Mouse (Mus musculus): ENCODE data around the gene Tcf3. TPM values are rescaled to one million over a fixed set of nuclear protein-coding genes. Genes with fewer than 3 reads are reported as not detected.
A peak's percentile ranks its signal among the peaks of the same experiment; 100 is the strongest.

Gene Tcf3
- total and polyA plus RNA-seq, 3 experiments = 146 to 223 (median 207) TPM

GRCm38 (mm10) chr10:80371983-80372382 is 61.5 kb downstream of the Tcf3 start:
- H3K27ac ChIP-seq (ENCODE audit: insufficient read depth, low read depth) = no peak overlapping the region
- no peak for TF ChIP-seq SMC3 (IDR thresholded peaks at IDR 0.05; ENCODE audit: low read depth, low read length)
- TF ChIP-seq GABPA (IDR thresholded peaks at IDR 0.05; ENCODE audit: insufficient replicate concordance, low read depth, low read length) = no peak
- no peak for TF ChIP-seq EP300 (IDR thresholded peaks at IDR 0.05; ENCODE audit: low read length)
- TF ChIP-seq SIN3A (IDR thresholded peaks at IDR 0.05; ENCODE audit: low read length) = no peak
- 0 out of 2 replicates have a peak, but pooled peaks have one; percentile 7 for TF ChIP-seq NRF1 (IDR thresholded peaks at IDR 0.05; ENCODE audit: low read depth, low read length)
- TF ChIP-seq IRF4 (IDR thresholded peaks at IDR 0.05; ENCODE audit: low read depth, low read length) = no peak
- TF ChIP-seq RCOR1 (conservative IDR thresholded peaks at IDR 0.05; ENCODE audit: low read depth, low read length) = 0 out of 2 replicates have a peak, but pooled peaks have one; percentile 4
- TF ChIP-seq ELF1 (IDR thresholded peaks at IDR 0.05; ENCODE audit: low read depth, low read length) = no peak
- TF ChIP-seq MYC (IDR thresholded peaks at IDR 0.05; ENCODE audit: low read depth, low read length) = no peak
- peak; percentile 79 for TF ChIP-seq BHLHE40 (IDR thresholded peaks at IDR 0.05; ENCODE audit: low read depth, low read length)
- TF ChIP-seq MAFK (IDR thresholded peaks at IDR 0.05; ENCODE audit: insufficient replicate concordance, low read length) = no peak
- TF ChIP-seq POLR2AphosphoS2 (IDR thresholded peaks at IDR 0.05; ENCODE audit: low read depth, low read length) = no peak
- no peaks in the 10 kb centered on the region for H3K36me3 ChIP-seq (replicated peaks in 1 of 2; ENCODE audit: control insufficient read depth in 1 of 2, insufficient read depth in 1 of 2, low read length in 1 of 2)
- H3K4me2 ChIP-seq (ENCODE audit: insufficient read depth, low read depth, poor library complexity, severe bottlenecking) = peak overlapping the region; percentile 27; the same call in 1 of the 2 replicates
- H3K9me3 ChIP-seq (replicated peaks; ENCODE audit: low read length) = peaks cover 8% of the 10 kb centered on the region
- dilution Hi-C loops (cut with MboI; ENCODE audit: extremely low pct_ligation_motif_present, extremely low pct_unique_long_range_greater_than_20kb, low sequenced_read_pairs) = no loop called here
- H3K9ac ChIP-seq (ENCODE audit: insufficient read depth, low read depth) = no peak overlapping the region
- peaks cover 22% of the 10 kb centered on the region for H3K27me3 ChIP-seq (replicated peaks)
- in situ Hi-C loops (cut with MboI; ENCODE audit: low pct_ligation_motif_present, low pct_unique_long_range_greater_than_20kb, low sequenced_read_pairs) = loop anchor here (5.0 kb wide), 1 partner anchor 135 kb away; no protein-coding TSS in a partner anchor
- peaks cover 6 to 15% of the 10 kb centered on the region in 2 experiments for H3K4me1 ChIP-seq (ENCODE audit: control insufficient read depth in 1 of 2, insufficient read depth in 2 of 2)
- peak overlapping the region in 1 of 3 experiments; percentile 8 for H3K4me3 ChIP-seq (replicated peaks in 1 of 3; ENCODE audit: low read depth in 2 of 3, low read length in 2 of 3, poor library complexity in 1 of 3)
- no peak for DNase-seq (ENCODE audit: extremely low read depth)
- H3K79me2 ChIP-seq (replicated peaks; ENCODE audit: control insufficient read depth, extremely low read depth, insufficient read depth, poor library complexity, severe bottlenecking) = no peaks in the 10 kb centered on the region

GRCm38 (mm10) chr10:80371411-80371966 is 62.0 kb downstream of the Tcf3 start:
- Histone ChIP-seq H3K4me1 (ENCODE audit: control insufficient read depth in 1 of 2, insufficient read depth in 2 of 2) (peaks cover 6 to 15% of the 10 kb centered on the region in 2 experiments), H3K9me3 (replicated peaks; ENCODE audit: low read length) (peaks cover 9% of the 10 kb centered on the region), H3K27ac (ENCODE audit: insufficient read depth, low read depth) (no peak overlapping the region), H3K79me2 (replicated peaks; ENCODE audit: control insufficient read depth, extremely low read depth, insufficient read depth, poor library complexity, severe bottlenecking) (no peaks in the 10 kb centered on the region), H3K27me3 (replicated peaks) (peaks cover 27% of the 10 kb centered on the region), H3K4me3 (replicated peaks in 1 of 3; ENCODE audit: low read depth in 2 of 3, low read length in 2 of 3, poor library complexity in 1 of 3) (peak overlapping the region; percentile 8 to 50 (median 47)), H3K4me2 (ENCODE audit: insufficient read depth, low read depth, poor library complexity, severe bottlenecking) (peak overlapping the region; percentile 27; the same call in 1 of the 2 replicates), H3K9ac (ENCODE audit: insufficient read depth, low read depth) (no peak overlapping the region), H3K36me3 (replicated peaks in 1 of 2; ENCODE audit: control insufficient read depth in 1 of 2, insufficient read depth in 1 of 2, low read length in 1 of 2) (no peaks in the 10 kb centered on the region)
- DNase-seq (ENCODE audit: extremely low read depth) = peak; percentile 92
- dilution Hi-C loops (cut with MboI; ENCODE audit: extremely low pct_ligation_motif_present, extremely low pct_unique_long_range_greater_than_20kb, low sequenced_read_pairs) (no loop called here), in situ Hi-C loops (cut with MboI; ENCODE audit: low pct_ligation_motif_present, low pct_unique_long_range_greater_than_20kb, low sequenced_read_pairs) (loop anchor here (5.0 kb wide), 1 partner anchor 136 kb away; no protein-coding TSS in a partner anchor)
- TF ChIP-seq KAT2A (IDR thresholded peaks at IDR 0.05; ENCODE audit: insufficient replicate concordance, low read length) = no peak
- TF ChIP-seq MAX (IDR thresholded peaks at IDR 0.05; ENCODE audit: low read length) = no peak; the same call in 1 of the 2 replicates
- no peak; the same call in none of the 2 replicates for TF ChIP-seq ETS1 (conservative IDR thresholded peaks at IDR 0.05; ENCODE audit: low read depth, low read length)
- no peak for TF ChIP-seq JUND (conservative IDR thresholded peaks at IDR 0.05; ENCODE audit: low read depth, low read length)
- no peak for TF ChIP-seq PAX5 (IDR thresholded peaks at IDR 0.05; ENCODE audit: low read length)
- peak; percentile 93 for TF ChIP-seq BHLHE40 (IDR thresholded peaks at IDR 0.05; ENCODE audit: low read depth, low read length)
- TF ChIP-seq ZKSCAN1 (IDR thresholded peaks at IDR 0.05; ENCODE audit: borderline replicate concordance, low read depth, low read length) = no peak
- no peak for TF ChIP-seq CTCF (conservative IDR thresholded peaks at IDR 0.05 in 1 of 2, IDR thresholded peaks at IDR 0.05 in 1 of 2; ENCODE audit: low read depth in 2 of 2, low read length in 2 of 2)
- no peak for TF ChIP-seq MAFK (IDR thresholded peaks at IDR 0.05; ENCODE audit: insufficient replicate concordance, low read length)
- no peak for TF ChIP-seq NELFE (IDR thresholded peaks at IDR 0.05; ENCODE audit: low read depth, low read length)
- no peak for TF ChIP-seq E2F4 (IDR thresholded peaks at IDR 0.05; ENCODE audit: insufficient replicate concordance, low read depth, low read length)
- peak; percentile 97 for TF ChIP-seq MXI1 (IDR thresholded peaks at IDR 0.05; ENCODE audit: low read depth, low read length)
- peak; percentile 57 for TF ChIP-seq POLR2A (IDR thresholded peaks at IDR 0.05; ENCODE audit: low read depth, low read length)
- TF ChIP-seq JUN (IDR thresholded peaks at IDR 0.05; ENCODE audit: insufficient read depth, low read depth, low read length) = no peak
- no peak for TF ChIP-seq NRF1 (IDR thresholded peaks at IDR 0.05; ENCODE audit: low read depth, low read length)
- TF ChIP-seq MAZ (IDR thresholded peaks at IDR 0.05; ENCODE audit: low read depth, low read length) = peak; percentile 81; the same call in 1 of the 2 replicates
- no peak for TF ChIP-seq ZMIZ1 (IDR thresholded peaks at IDR 0.05; ENCODE audit: low read depth, low read length)
- TF ChIP-seq UBTF (IDR thresholded peaks at IDR 0.05; ENCODE audit: low read depth, low read length) = no peak
- peak; percentile 30; the same call in 1 of the 2 replicates for TF ChIP-seq SIN3A (IDR thresholded peaks at IDR 0.05; ENCODE audit: low read length)
- peak; percentile 98 for TF ChIP-seq CHD2 (IDR thresholded peaks at IDR 0.05; ENCODE audit: low read length)
- peak; percentile 49 for TF ChIP-seq USF2 (conservative IDR thresholded peaks at IDR 0.05; ENCODE audit: low read depth, low read length)
- TF ChIP-seq CHD1 (IDR thresholded peaks at IDR 0.05; ENCODE audit: low read depth, low read length) = no peak
- TF ChIP-seq TCF12 (IDR thresholded peaks at IDR 0.05; ENCODE audit: low read depth, low read length) = 0 out of 2 replicates have a peak, but pooled peaks have one; percentile 24
- TF ChIP-seq HCFC1 (IDR thresholded peaks at IDR 0.05; ENCODE audit: low read depth, low read length) = no peak

All from CH12.LX (cell line).